Comparison of ENCODE assay signal across 8 mouse cellular contexts in genomic region chr5:125407910-125408575, GRCm38 (mm10). TPM values are rescaled to one million over a fixed set of nuclear protein-coding genes. Genes with fewer than 3 reads are reported as not detected.
DNase-seq lines count a peak whose midpoint lies in the region; ATAC-seq and TF ChIP-seq lines count a peak whose summit lies in the region.

No protein-coding gene starts in this region.

- H3K4me3 ChIP-seq in heart, embryonic 13.5 days, result no peak overlapping the region; the same call in 1 of the 2 replicates
- no peak overlapping the region for H3K4me3 ChIP-seq in midbrain, embryonic 11.5 days (ENCODE audit: low read depth, low read length)
- no peak overlapping the region for H3K4me3 ChIP-seq in midbrain, embryonic 14.5 days (replicated peaks; ENCODE audit: low read depth, low read length)
- no peak overlapping the region for H3K4me3 ChIP-seq in limb, embryonic 11.5 days (ENCODE audit: low read depth, low read length)
- H3K4me3 ChIP-seq in midbrain, postnatal 0 days (ENCODE audit: low read depth, low read length), result no peak overlapping the region

- H3K36me3 ChIP-seq in heart, embryonic 13.5 days, result no peaks in the 10 kb centered on the region; the same call in 1 of the 2 replicates
- H3K36me3 ChIP-seq in midbrain, embryonic 11.5 days (ENCODE audit: control insufficient read depth, insufficient read depth, low read length), result no peaks in the 10 kb centered on the region
- peaks cover 4% of the 10 kb centered on the region for H3K36me3 ChIP-seq in midbrain, embryonic 14.5 days (ENCODE audit: control insufficient read depth, insufficient read depth, low read length)
- H3K36me3 ChIP-seq in limb, embryonic 11.5 days (ENCODE audit: control insufficient read depth, insufficient read depth, low read length), result no peaks in the 10 kb centered on the region
- 0 out of 2 replicates have a peak, but pooled peaks cover 2% of the 10 kb centered on the region for H3K36me3 ChIP-seq in midbrain, postnatal 0 days (ENCODE audit: insufficient read depth, low read length)

- no peak overlapping the region; the same call in 1 of the 2 replicates for H3K27ac ChIP-seq in heart, embryonic 13.5 days (replicated peaks)
- no peak overlapping the region for H3K27ac ChIP-seq in midbrain, embryonic 11.5 days (ENCODE audit: low read depth, low read length)
- H3K27ac ChIP-seq in midbrain, embryonic 14.5 days (replicated peaks; ENCODE audit: low read depth, low read length), result no peak overlapping the region
- no peak overlapping the region for H3K27ac ChIP-seq in limb, embryonic 11.5 days (replicated peaks; ENCODE audit: low read depth, low read length)
- 0 out of 2 replicates have a peak overlapping the region, but pooled peaks have one; percentile 98 for H3K27ac ChIP-seq in midbrain, postnatal 0 days (ENCODE audit: low read depth, low read length)

- TF ChIP-seq CTCF in midbrain, postnatal 0 days (IDR thresholded peaks at IDR 0.05), result no peak

- H3K4me1 ChIP-seq in heart, embryonic 13.5 days, result peaks cover 37% of the 10 kb centered on the region
- H3K4me1 ChIP-seq in midbrain, embryonic 11.5 days (ENCODE audit: control insufficient read depth, insufficient read depth, low read length), result peaks cover 15% of the 10 kb centered on the region
- peaks cover 7% of the 10 kb centered on the region for H3K4me1 ChIP-seq in midbrain, embryonic 14.5 days (ENCODE audit: control insufficient read depth, insufficient read depth, low read length)
- peaks cover 11% of the 10 kb centered on the region; the same call in 1 of the 2 replicates for H3K4me1 ChIP-seq in limb, embryonic 11.5 days (ENCODE audit: control insufficient read depth, insufficient read depth, low read length)
- H3K4me1 ChIP-seq in midbrain, postnatal 0 days (ENCODE audit: insufficient read depth, low read length), result peaks cover 8% of the 10 kb centered on the region; the same call in 1 of the 2 replicates

- H3K27me3 ChIP-seq in heart, embryonic 13.5 days (replicated peaks), result no peaks in the 10 kb centered on the region
- no peaks in the 10 kb centered on the region for H3K27me3 ChIP-seq in midbrain, embryonic 11.5 days (ENCODE audit: control insufficient read depth, insufficient read depth, low read length)
- H3K27me3 ChIP-seq in midbrain, embryonic 14.5 days (ENCODE audit: control insufficient read depth, insufficient read depth, low read length), result no peaks in the 10 kb centered on the region
- H3K27me3 ChIP-seq in limb, embryonic 11.5 days (ENCODE audit: control insufficient read depth, insufficient read depth, low read length), result no peaks in the 10 kb centered on the region
- no peaks in the 10 kb centered on the region for H3K27me3 ChIP-seq in midbrain, postnatal 0 days (ENCODE audit: insufficient read depth, low read length)

- ATAC-seq in heart, embryonic 13.5 days (ENCODE audit: extremely low read depth, insufficient number of reproducible peaks, low FRiP score, low TSS enrichment), result no peak
- no peak for ATAC-seq in midbrain, embryonic 11.5 days (ENCODE audit: low FRiP score)
- no peak for ATAC-seq in midbrain, embryonic 14.5 days (ENCODE audit: low FRiP score, low TSS enrichment)
- no peak for ATAC-seq in limb, embryonic 11.5 days (ENCODE audit: insufficient number of reproducible peaks, low FRiP score, low TSS enrichment, low read depth)
- no peak for ATAC-seq in midbrain, postnatal 0 days (ENCODE audit: low FRiP score)

- H3K9me3 ChIP-seq in heart, embryonic 13.5 days, result no peaks in the 10 kb centered on the region
- H3K9me3 ChIP-seq in midbrain, embryonic 11.5 days (ENCODE audit: control insufficient read depth, low read length), result no peaks in the 10 kb centered on the region
- no peaks in the 10 kb centered on the region for H3K9me3 ChIP-seq in midbrain, embryonic 14.5 days (ENCODE audit: control insufficient read depth, low read length)
- H3K9me3 ChIP-seq in limb, embryonic 11.5 days (ENCODE audit: control insufficient read depth, low read length), result no peaks in the 10 kb centered on the region
- H3K9me3 ChIP-seq in midbrain, postnatal 0 days (ENCODE audit: low read length), result no peaks in the 10 kb centered on the region

- H3K4me2 ChIP-seq in heart, embryonic 13.5 days, result peak overlapping the region; percentile 87; the same call in 1 of the 2 replicates
- no peak overlapping the region for H3K4me2 ChIP-seq in midbrain, embryonic 11.5 days
- H3K4me2 ChIP-seq in midbrain, embryonic 14.5 days (ENCODE audit: low read length), result no peak overlapping the region
- H3K4me2 ChIP-seq in limb, embryonic 11.5 days (ENCODE audit: low read depth, severe bottlenecking), result peak overlapping the region; percentile 7; the same call in 1 of the 2 replicates
- H3K4me2 ChIP-seq in midbrain, postnatal 0 days (ENCODE audit: low read depth, low read length, poor library complexity, severe bottlenecking), result no peak overlapping the region

- H3K9ac ChIP-seq in heart, embryonic 13.5 days, result no peak overlapping the region
- H3K9ac ChIP-seq in midbrain, embryonic 11.5 days (ENCODE audit: low read length), result no peak overlapping the region
- no peak overlapping the region for H3K9ac ChIP-seq in midbrain, embryonic 14.5 days (replicated peaks; ENCODE audit: low read length)
- H3K9ac ChIP-seq in limb, embryonic 11.5 days (ENCODE audit: low read length), result no peak overlapping the region
- H3K9ac ChIP-seq in midbrain, postnatal 0 days (replicated peaks; ENCODE audit: low read length, poor library complexity, severe bottlenecking), result no peak overlapping the region

- no peak for DNase-seq in heart, postnatal 14 days
- peak; percentile 82 for DNase-seq in midbrain, embryonic 11.5 days (ENCODE audit: low spot score, missing footprints)
- no peak for DNase-seq in midbrain, embryonic 14.5 days
- no peak for DNase-seq in limb, embryonic 11.5 days (ENCODE audit: low spot score)
- no peak for DNase-seq in midbrain, postnatal 0 days (ENCODE audit: low spot score)
- no peak for DNase-seq in spleen, postnatal 36 days (ENCODE audit: low spot score in 2 of 2)
- no peak for DNase-seq in layer of hippocampus, adult 11-12 months (ENCODE audit: low spot score)

- intact Hi-C loops in heart, postnatal 14 days (cut with DNase I), result no loop called here

- 64% methylated on average over 14 of the region's 14 CpGs for WGBS in heart, embryonic 13.5 days
- 68% methylated on average over 14 of the region's 14 CpGs for WGBS in midbrain, embryonic 11.5 days
- WGBS in midbrain, embryonic 14.5 days, result 63% methylated on average over 14 of the region's 14 CpGs
- WGBS in limb, embryonic 11.5 days, result 71% methylated on average over 14 of the region's 14 CpGs
- 77% methylated on average over 14 of the region's 14 CpGs for WGBS in midbrain, postnatal 0 days

RNA-seq across cellular contexts. Expression of gene Ubc, which starts 18.0 kb away (rescaled TPM):
- polyA plus RNA-seq in heart, embryonic 13.5 days (2015; fragmentation: Nextera tagmentation; extraction: Ambion mirVana), result 819 and 833 TPM in 2 replicates
- total RNA-seq in heart, postnatal 14 days (2021), result 1,000 to 10,000 TPM in 1 of 2 experiments, 100 to 1,000 TPM in 1; 947 to 1,009 TPM
- polyA plus RNA-seq in midbrain, embryonic 11.5 days (2014; fragmentation: Nextera tagmentation; extraction: Ambion mirVana), result 1,030 and 1,101 TPM in 2 replicates
- 1,251 and 1,332 TPM in 2 replicates for polyA plus RNA-seq in midbrain, embryonic 14.5 days (2014; fragmentation: Nextera tagmentation; extraction: Ambion mirVana)
- 979 and 1,019 TPM in 2 replicates for polyA plus RNA-seq in limb, embryonic 11.5 days (2014; fragmentation: Nextera tagmentation; extraction: Ambion mirVana)
- total RNA-seq in midbrain, postnatal 0 days (2014; rRNA removed), result 915 and 958 TPM in 2 replicates
- polyA plus RNA-seq in midbrain, postnatal 0 days (2015; fragmentation: Nextera tagmentation; extraction: Ambion mirVana), result 1,268 and 1,306 TPM in 2 replicates

RNA-seq across cellular contexts. Expression of gene Gm10382, which starts 18.9 kb away (rescaled TPM):
- 0.68 and 0.70 TPM in 2 replicates for polyA plus RNA-seq in heart, embryonic 13.5 days (2015; fragmentation: Nextera tagmentation; extraction: Ambion mirVana)
- total RNA-seq in heart, postnatal 14 days (2021), result under 1 TPM in 1 of 2 experiments, not detected in 1; 0.24 TPM
- 0.12 and 0.29 TPM in 2 replicates for polyA plus RNA-seq in midbrain, embryonic 11.5 days (2014; fragmentation: Nextera tagmentation; extraction: Ambion mirVana)
- 0.42 and 0.58 TPM in 2 replicates for polyA plus RNA-seq in midbrain, embryonic 14.5 days (2014; fragmentation: Nextera tagmentation; extraction: Ambion mirVana)
- polyA plus RNA-seq in limb, embryonic 11.5 days (2014; fragmentation: Nextera tagmentation; extraction: Ambion mirVana), result 0.28 TPM in 1 of 2 replicates, not detected in the other
- total RNA-seq in midbrain, postnatal 0 days (2014; rRNA removed), result not detected in 2 replicates
- 0.67 and 0.83 TPM in 2 replicates for polyA plus RNA-seq in midbrain, postnatal 0 days (2015; fragmentation: Nextera tagmentation; extraction: Ambion mirVana)

RNA-seq across cellular contexts. Expression of gene Dhx37, which starts 25.9 kb away (rescaled TPM):
- polyA plus RNA-seq in heart, embryonic 13.5 days (2015; fragmentation: Nextera tagmentation; extraction: Ambion mirVana), result 8.5 and 9.8 TPM in 2 replicates
- 10 to 100 TPM; 10.8 to 11.5 TPM for total RNA-seq in heart, postnatal 14 days (2021)
- 9.2 and 9.9 TPM in 2 replicates for polyA plus RNA-seq in midbrain, embryonic 11.5 days (2014; fragmentation: Nextera tagmentation; extraction: Ambion mirVana)
- 8.5 and 9.8 TPM in 2 replicates for polyA plus RNA-seq in midbrain, embryonic 14.5 days (2014; fragmentation: Nextera tagmentation; extraction: Ambion mirVana)
- polyA plus RNA-seq in limb, embryonic 11.5 days (2014; fragmentation: Nextera tagmentation; extraction: Ambion mirVana), result 12.4 and 14.2 TPM in 2 replicates
- total RNA-seq in midbrain, postnatal 0 days (2014; rRNA removed), result 17.8 and 32.9 TPM in 2 replicates
- polyA plus RNA-seq in midbrain, postnatal 0 days (2015; fragmentation: Nextera tagmentation; extraction: Ambion mirVana), result 10.9 TPM in 2 replicates

RNA-seq across cellular contexts. Expression of gene Bri3bp, which starts 33.3 kb away (rescaled TPM):
- 35.8 and 42.0 TPM in 2 replicates for polyA plus RNA-seq in heart, embryonic 13.5 days (2015; fragmentation: Nextera tagmentation; extraction: Ambion mirVana)
- total RNA-seq in heart, postnatal 14 days (2021), result 10 to 100 TPM; 48.0 to 62.4 TPM
- polyA plus RNA-seq in midbrain, embryonic 11.5 days (2014; fragmentation: Nextera tagmentation; extraction: Ambion mirVana), result 28.4 and 29.4 TPM in 2 replicates
- polyA plus RNA-seq in midbrain, embryonic 14.5 days (2014; fragmentation: Nextera tagmentation; extraction: Ambion mirVana), result 26.8 and 37.8 TPM in 2 replicates
- 36.9 and 39.3 TPM in 2 replicates for polyA plus RNA-seq in limb, embryonic 11.5 days (2014; fragmentation: Nextera tagmentation; extraction: Ambion mirVana)
- 89.5 and 96.0 TPM in 2 replicates for total RNA-seq in midbrain, postnatal 0 days (2014; rRNA removed)
- 42.3 and 43.9 TPM in 2 replicates for polyA plus RNA-seq in midbrain, postnatal 0 days (2015; fragmentation: Nextera tagmentation; extraction: Ambion mirVana)

Comparison
In these comparisons a context has a peak if more than half of its experiments do, and no peak if none do; other contexts are left out.
1. H3K4me2 ChIP-seq: peak in heart, embryonic 13.5 days (single experiment) and limb, embryonic 11.5 days (single experiment); none in midbrain, embryonic 11.5 days (single experiment), midbrain, embryonic 14.5 days (single experiment) and midbrain, postnatal 0 days (single experiment).